8 mouse cellular contexts compared by ENCODE assay signal in the genomic region with DNA sequence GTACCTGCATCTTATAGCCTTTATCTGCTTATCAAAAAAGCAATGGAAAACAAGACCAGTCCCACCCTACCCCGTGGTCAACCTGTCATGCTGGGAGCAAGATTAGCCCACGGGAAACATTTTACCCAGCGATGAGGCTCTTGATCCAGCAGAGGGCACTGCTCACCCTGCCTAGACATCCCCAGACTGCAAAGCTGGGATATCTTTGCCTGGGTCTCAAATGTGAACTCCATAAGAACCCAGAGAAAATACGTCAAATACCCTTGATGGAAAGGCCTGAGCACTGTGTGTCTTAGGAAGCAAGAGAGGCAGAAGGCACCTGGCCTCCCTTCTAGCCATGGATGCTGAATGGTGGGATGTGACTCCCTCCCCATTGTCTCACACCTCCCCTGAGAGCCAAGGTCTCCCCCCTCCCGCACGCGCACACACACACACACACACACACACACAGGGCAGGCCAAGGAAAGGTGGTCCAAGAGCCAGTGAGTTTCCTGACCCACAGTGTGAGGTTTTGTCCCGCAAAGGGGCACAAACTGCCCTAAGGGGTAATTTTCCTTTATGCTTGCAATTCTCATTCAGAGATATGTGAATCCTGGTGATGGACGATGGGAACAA.
DNase-seq lines count a peak whose midpoint lies in the region; ATAC-seq and TF ChIP-seq lines count a peak whose summit lies in the region.

No protein-coding gene starts in this region.

- no peaks in the 10 kb centered on the region for H3K27me3 ChIP-seq in lung, embryonic 16.5 days (ENCODE audit: control insufficient read depth, insufficient read depth, low read depth, low read length)

- peak; percentile 46 for ATAC-seq in lung, embryonic 16.5 days (ENCODE audit: low read depth)

- H3K9ac ChIP-seq in lung, embryonic 16.5 days (ENCODE audit: low read length): no peak overlapping the region

- peak; percentile 70; the same call in 1 of the 2 replicates for TF ChIP-seq CTCF in embryonic fibroblast, embryonic 13.5 days (IDR thresholded peaks at IDR 0.05; ENCODE audit: borderline replicate concordance, insufficient read depth, low read length)

- H3K27ac ChIP-seq in embryonic fibroblast, embryonic 13.5 days (ENCODE audit: insufficient read depth, low read length): no peak overlapping the region
- no peak overlapping the region for H3K27ac ChIP-seq in lung, embryonic 16.5 days (ENCODE audit: low read length)

- H3K4me2 ChIP-seq in lung, embryonic 16.5 days (ENCODE audit: low read depth, low read length): no peak overlapping the region

- intact Hi-C loops in heart, postnatal 10 days (cut with DNase I): loop anchor here (2.0 to 10.0 kb wide), 3 partner anchors 90 to 604 kb away; a partner anchor contains a TSS

- H3K9me3 ChIP-seq in lung, embryonic 16.5 days (ENCODE audit: control insufficient read depth, low read length): no peaks in the 10 kb centered on the region

- WGBS in lung, embryonic 16.5 days: 32% methylated on average over 6 of the region's 9 CpGs

- TF ChIP-seq POLR2A in embryonic fibroblast, embryonic 13.5 days (IDR thresholded peaks at IDR 0.05; ENCODE audit: low read depth, low read length): no peak

- no peak overlapping the region for H3K4me3 ChIP-seq in embryonic fibroblast, embryonic 13.5 days (ENCODE audit: insufficient read depth, low read length)
- H3K4me3 ChIP-seq in lung, embryonic 16.5 days (ENCODE audit: low read length): no peak overlapping the region

- peaks cover 14% of the 10 kb centered on the region for H3K4me1 ChIP-seq in embryonic fibroblast, embryonic 13.5 days (ENCODE audit: control insufficient read depth, insufficient read depth, low read length)
- peaks cover 34% of the 10 kb centered on the region for H3K4me1 ChIP-seq in lung, embryonic 16.5 days (replicated peaks; ENCODE audit: control insufficient read depth, insufficient read depth, low read length)

- DNase-seq in adrenal gland, adult (ENCODE audit: inconsistent age in 2 of 2, low spot score in 1 of 2): peak; percentile 68 to 90
- no peak for DNase-seq in adrenal gland, adult 8-10 months
- DNase-seq in brain, embryonic 18.5 days (ENCODE audit: low read depth, low spot score): peak; percentile 50
- DNase-seq in heart, postnatal 10 days: peak; percentile 79 to 81
- DNase-seq in layer of hippocampus, adult 18-20 months (ENCODE audit: low spot score in 2 of 2): peak; percentile 46 to 76
- DNase-seq in retina, embryonic 14.5 days (ENCODE audit: low spot score): peak; percentile 85

- no peaks in the 10 kb centered on the region for H3K36me3 ChIP-seq in lung, embryonic 16.5 days (ENCODE audit: control insufficient read depth, insufficient read depth, low read length)
